Mouse (Mus musculus) heart, postnatal 0 days (tissue): ENCODE measurements around the gene Aup1. TPM values are rescaled to one million over a fixed set of nuclear protein-coding genes. Genes with fewer than 3 reads are reported as not detected.

Experiments
- ATAC-seq: fragments of 200-750 bp; cut with Nextera tagmentation; 2 replicates; pipeline ENCODE4 v1.8.0; 2017; ENCODE audit warnings: low read depth, moderate number of reproducible peaks, moderate library complexity; ENCODE audit not compliant: insufficient read depth
- DNase-seq: peaks from one replicate; pipeline ENCODE4 v3.0.0-alpha.2; 2016; ENCODE audit warnings: low spot score
- H3K27ac ChIP-seq: fragments of 300-500 bp; sonication (generic); 2 replicates; pipeline ENCODE4 v1.5.1; 2014; ENCODE audit warnings: low read depth, mild to moderate bottlenecking
- H3K27me3 ChIP-seq: fragments of 300-500 bp; sonication (generic); 2 replicates; pipeline ENCODE4 v1.6.1; 2014; ENCODE audit warnings: low read length, mixed read lengths; ENCODE audit not compliant: control insufficient read depth, insufficient read depth
- H3K36me3 ChIP-seq: fragments of 300-500 bp; sonication (generic); replicated peaks from 2 replicates; pipeline ENCODE4 v1.6.1; 2014; ENCODE audit warnings: low read length, mixed read lengths; ENCODE audit not compliant: control insufficient read depth, insufficient read depth
- H3K4me1 ChIP-seq: fragments of 300-500 bp; sonication (generic); 2 replicates; pipeline ENCODE4 v1.6.1; 2014; ENCODE audit warnings: antibody characterized with exemption; ENCODE audit not compliant: control insufficient read depth, insufficient read depth
- H3K4me2 ChIP-seq: fragments of 300-500 bp; sonication (generic); 2 replicates; pipeline ENCODE4 v1.6.1; 2014; ENCODE audit warnings: low read depth, mild to moderate bottlenecking, low read length, moderate library complexity
- H3K4me3 ChIP-seq: fragments of 300-500 bp; sonication (generic); 2 replicates; pipeline ENCODE4 v1.5.1; 2014; ENCODE audit warnings: low read depth, low read length
- H3K9ac ChIP-seq: fragments of 300-500 bp; sonication (generic); replicated peaks from 2 replicates; pipeline ENCODE4 v1.6.1; 2014; ENCODE audit warnings: low read depth, low read length, mixed read lengths
- H3K9me3 ChIP-seq: fragments of 300-500 bp; sonication (generic); replicated peaks from 2 replicates; pipeline ENCODE4 v1.6.1; 2016; ENCODE audit warnings: low read length; ENCODE audit not compliant: control insufficient read depth
- CTCF ChIP-seq: IDR thresholded peaks from 2 replicates; pipeline ENCODE4 v1.5.1; 2016; ENCODE audit warnings: antibody characterized with exemption, control low read depth, low read depth
- EP300 ChIP-seq: IDR thresholded peaks from 2 replicates; pipeline ENCODE4 v1.6.1; 2016; ENCODE audit warnings: antibody characterized with exemption, low read depth
- WGBS: fragments of 180-500 bp; shearing (Covaris S2); extraction: QIAGEN DNeasy Blood & Tissue Kit; methylation state at CpG from one replicate; pipeline ENCODE4 v1.1.7; 2014; 5-methylcytosine and 5-hydroxymethylcytosine counted together
- polyA plus RNA-seq: library from polyadenylated mRNA; unstranded; fragments of >200 nt; fragmentation: Nextera tagmentation; extraction: Ambion mirVana; gene quantifications from 2 replicates; pipeline ENCODE4 v1.2.1, GENCODE M21; 2015
- total RNA-seq: library from RNA; depleted of rRNA; stranded (reverse); fragments of >200 nt; gene quantifications from 2 replicates; pipeline ENCODE4 v1.2.3, GENCODE M21; 2014; ENCODE audit warnings: low replicate concordance; rRNA removed

Aup1 gene
- total RNA-seq: 156 and 219 TPM in 2 replicates
- 104 and 108 TPM in 2 replicates for polyA plus RNA-seq

DNA sequence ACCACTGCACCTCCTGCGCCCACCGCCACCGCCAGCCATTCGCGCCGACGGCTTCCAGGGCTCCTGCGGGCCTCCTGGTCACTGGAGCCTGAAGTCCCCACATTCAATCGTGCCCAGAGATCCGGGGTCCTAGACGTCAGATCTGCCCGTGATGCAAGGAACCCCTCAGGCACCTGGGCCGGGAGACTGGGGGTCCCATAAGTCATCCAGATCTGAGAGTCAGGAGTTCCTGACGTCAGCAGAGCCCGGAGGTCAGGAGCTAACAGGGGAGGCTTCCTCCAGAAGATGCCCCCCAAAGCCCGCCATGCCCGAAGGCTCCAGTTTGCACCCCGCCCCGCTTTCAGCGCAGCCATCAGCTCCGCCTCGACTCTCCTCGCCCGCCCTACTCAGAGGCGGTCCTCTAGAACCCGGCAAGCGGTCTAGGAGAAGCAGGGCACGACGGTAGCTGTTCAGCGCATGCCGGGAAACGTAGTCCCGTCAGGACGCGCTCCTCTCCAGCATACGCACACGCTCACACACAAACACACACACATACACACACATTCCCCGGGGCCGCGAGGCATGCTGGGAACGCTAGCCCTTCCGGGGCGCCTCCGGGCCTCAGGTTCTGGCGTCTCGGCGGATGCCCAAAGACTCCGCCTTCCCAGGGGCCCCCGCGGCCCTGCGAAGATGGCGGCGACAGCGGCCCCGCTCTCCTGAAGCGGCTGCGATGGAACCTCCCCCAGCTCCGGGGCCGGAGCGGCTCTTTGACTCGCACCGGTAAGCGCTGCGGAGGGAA, at the start of gene Aup1:
TSS of gene Aup1 (plus strand) at position 448 of the 778 bp plus-strand sequence.
- ATAC-seq: peak; percentile 95

DNA sequence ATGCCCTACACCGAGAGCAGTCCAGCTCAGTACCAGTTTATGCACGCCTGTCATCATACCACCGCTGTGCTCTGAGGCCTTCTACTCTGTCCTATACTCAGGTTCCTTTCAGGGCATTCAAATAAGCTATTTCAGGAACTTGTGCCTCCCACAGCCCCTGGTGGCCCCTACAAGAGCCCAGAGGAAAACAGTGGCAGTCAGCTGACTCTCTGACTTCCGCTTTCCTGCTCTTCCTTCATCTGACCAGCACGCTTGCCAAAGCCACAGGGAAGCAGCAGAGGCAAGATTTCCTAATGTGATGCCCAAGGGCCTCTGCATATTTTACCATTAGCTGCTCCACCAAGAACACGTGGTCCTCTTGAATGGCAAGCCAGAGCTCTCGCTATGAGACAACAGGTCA, 49.4 kb upstream of the Aup1 start:
- WGBS: 20% methylated on average over 7 of the region's 7 CpGs
- Histone ChIP-seq H3K9me3 (no peaks in the 10 kb centered on the region), H3K4me1 (peaks cover 12% of the 10 kb centered on the region), H3K4me3 (no peak overlapping the region), H3K9ac (no peak overlapping the region), H3K27me3 (no peaks in the 10 kb centered on the region), H3K27ac (peak overlapping the region; percentile 37; the same call in 1 of the 2 replicates), H3K4me2 (no peak overlapping the region), H3K36me3 (no peaks in the 10 kb centered on the region)
- peak; percentile 51 for DNase-seq
- ATAC-seq: peak; percentile 90
- TF ChIP-seq CTCF: 0 out of 2 replicates have a peak, but pooled peaks have one; percentile 8
- no peak for TF ChIP-seq EP300

More for the DNA sequence above, at the start of gene Aup1:
- Histone ChIP-seq H3K9me3 (no peaks in the 10 kb centered on the region), H3K9ac (peak within 1 kb of the TSS; percentile 92), H3K4me1 (peaks cover 20% of the 10 kb centered on the region), H3K27me3 (no peaks in the 10 kb centered on the region), H3K36me3 (peaks cover 26% of the 10 kb centered on the region), H3K4me3 (peak within 1 kb of the TSS; percentile 88), H3K4me2 (peak within 1 kb of the TSS; percentile 92), H3K27ac (peak within 1 kb of the TSS; percentile 88)
- TF ChIP-seq EP300 (peak; percentile 97), CTCF (no peak)
- WGBS: under 1% methylated on average over 59 of the region's 64 CpGs
- peak; percentile 96 for DNase-seq

DNA sequence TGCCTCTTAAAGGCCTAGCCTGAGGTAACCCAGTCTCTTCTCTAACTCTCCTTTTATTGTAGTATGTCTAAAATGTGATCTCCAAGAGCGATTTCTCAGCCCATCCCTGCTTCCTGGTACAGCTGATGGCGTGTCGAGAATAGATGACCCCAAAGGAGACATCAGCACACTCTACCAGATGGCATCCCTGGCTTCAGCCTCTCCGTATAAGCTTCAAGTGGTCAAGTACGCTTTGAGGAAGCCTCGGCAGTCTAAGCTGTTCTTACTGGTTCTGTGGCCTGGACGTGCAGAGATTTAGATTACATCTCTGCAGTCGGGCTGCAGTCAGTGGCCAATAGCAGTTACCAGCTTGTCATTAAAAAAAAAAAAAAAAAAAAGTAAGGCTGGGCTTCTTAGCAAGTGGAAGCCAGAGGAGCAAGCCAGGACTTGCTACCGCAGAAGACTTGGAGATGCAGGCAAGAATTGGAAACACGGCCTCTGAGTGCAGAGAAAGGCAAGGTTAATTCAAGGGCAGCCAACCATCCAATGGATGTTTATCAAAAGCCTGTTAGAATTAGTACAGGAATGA, 48.8 kb upstream of the Aup1 start:
- no peak overlapping the region for H3K4me3 ChIP-seq
- H3K9me3 ChIP-seq: no peaks in the 10 kb centered on the region
- TF ChIP-seq EP300: no peak
- no peak for TF ChIP-seq CTCF
- H3K27ac ChIP-seq: 0 out of 2 replicates have a peak overlapping the region, but pooled peaks have one; percentile 37
- H3K9ac ChIP-seq: no peak overlapping the region
- H3K36me3 ChIP-seq: no peaks in the 10 kb centered on the region
- no peak overlapping the region for H3K4me2 ChIP-seq
- 87% methylated on average over 10 of the region's 10 CpGs for WGBS
- H3K4me1 ChIP-seq: peaks cover 12% of the 10 kb centered on the region
- DNase-seq (no peak), ATAC-seq (no peak)
- no peaks in the 10 kb centered on the region for H3K27me3 ChIP-seq

DNA sequence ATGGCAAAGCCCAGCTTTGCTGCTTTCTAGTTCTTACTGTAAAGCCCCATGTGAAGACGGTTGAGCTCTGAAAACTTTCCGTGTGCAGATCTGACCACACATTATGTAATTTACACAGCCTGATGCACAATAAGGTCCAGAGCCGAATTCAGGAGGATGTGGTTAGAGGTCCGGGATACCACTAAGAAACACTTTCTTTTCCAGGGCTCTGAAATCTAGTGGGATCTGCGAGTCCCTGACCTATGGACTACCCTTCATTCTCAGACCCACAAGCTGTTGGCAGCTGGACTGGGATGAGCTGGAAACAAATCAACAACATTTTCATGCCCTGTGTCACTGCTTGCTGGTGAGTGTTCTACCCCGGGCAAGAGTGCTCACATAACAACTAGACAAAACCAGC, 48.2 kb upstream of the Aup1 start:
- no peak overlapping the region for H3K27ac ChIP-seq
- no peak overlapping the region for H3K4me3 ChIP-seq
- no peak overlapping the region for H3K4me2 ChIP-seq
- TF ChIP-seq CTCF: no peak
- TF ChIP-seq EP300: no peak
- no peaks in the 10 kb centered on the region for H3K27me3 ChIP-seq
- no peak overlapping the region for H3K9ac ChIP-seq
- 84% methylated on average over 6 of the region's 6 CpGs for WGBS
- no peak for DNase-seq
- peaks cover 12% of the 10 kb centered on the region for H3K4me1 ChIP-seq
- no peaks in the 10 kb centered on the region for H3K36me3 ChIP-seq
- H3K9me3 ChIP-seq: no peaks in the 10 kb centered on the region
- ATAC-seq: no peak

DNA sequence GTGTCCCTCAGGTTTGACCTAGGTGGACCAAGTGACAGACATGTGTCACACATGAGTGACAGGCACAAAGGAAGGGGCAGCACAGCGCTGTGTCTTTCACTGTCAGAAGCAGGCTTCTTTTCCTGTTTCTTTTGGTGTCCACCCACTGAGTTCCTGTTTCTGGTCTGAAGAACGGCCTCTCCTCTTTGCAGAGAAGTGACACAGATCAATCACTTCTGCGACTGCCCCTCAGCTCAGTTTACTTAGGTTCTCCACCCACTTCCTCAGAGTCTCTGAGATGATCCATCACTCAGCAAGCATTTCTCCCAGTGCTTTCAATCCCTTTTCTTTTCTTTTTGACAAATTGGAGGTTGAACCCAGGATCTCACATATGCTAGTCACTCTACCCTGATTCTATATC, 45.7 kb upstream of the Aup1 start:
- no peak overlapping the region for H3K27ac ChIP-seq
- WGBS: 51% methylated on average over 3 of the region's 3 CpGs
- no peak overlapping the region for H3K4me3 ChIP-seq
- no peaks in the 10 kb centered on the region for H3K27me3 ChIP-seq
- no peak overlapping the region for H3K4me2 ChIP-seq
- no peak overlapping the region for H3K9ac ChIP-seq
- H3K4me1 ChIP-seq: peaks cover 12% of the 10 kb centered on the region
- ATAC-seq (no peak), DNase-seq (no peak)
- TF ChIP-seq EP300 (no peak), CTCF (no peak)
- no peaks in the 10 kb centered on the region for H3K9me3 ChIP-seq
- H3K36me3 ChIP-seq: no peaks in the 10 kb centered on the region
